Mouse (Mus musculus) cortical plate, adult 2 months (tissue): ENCODE measurements around the gene Ift22.

Experiments
- CTCF ChIP-seq: fragments of 200-500 bp; IDR thresholded peaks from 2 replicates; pipeline ENCODE4 v1.5.1; 2011; ENCODE audit warnings: mild to moderate bottlenecking, control low read depth, low read length; ENCODE audit not compliant: insufficient read depth; ENCODE audit errors: extremely low read depth
- POLR2A ChIP-seq: fragments of 200-500 bp; IDR thresholded peaks from 2 replicates; pipeline ENCODE4 v1.6.1; 2011; ENCODE audit warnings: mild to moderate bottlenecking, low read length, control low read depth; ENCODE audit not compliant: insufficient read depth; ENCODE audit errors: extremely low read depth

DNA sequence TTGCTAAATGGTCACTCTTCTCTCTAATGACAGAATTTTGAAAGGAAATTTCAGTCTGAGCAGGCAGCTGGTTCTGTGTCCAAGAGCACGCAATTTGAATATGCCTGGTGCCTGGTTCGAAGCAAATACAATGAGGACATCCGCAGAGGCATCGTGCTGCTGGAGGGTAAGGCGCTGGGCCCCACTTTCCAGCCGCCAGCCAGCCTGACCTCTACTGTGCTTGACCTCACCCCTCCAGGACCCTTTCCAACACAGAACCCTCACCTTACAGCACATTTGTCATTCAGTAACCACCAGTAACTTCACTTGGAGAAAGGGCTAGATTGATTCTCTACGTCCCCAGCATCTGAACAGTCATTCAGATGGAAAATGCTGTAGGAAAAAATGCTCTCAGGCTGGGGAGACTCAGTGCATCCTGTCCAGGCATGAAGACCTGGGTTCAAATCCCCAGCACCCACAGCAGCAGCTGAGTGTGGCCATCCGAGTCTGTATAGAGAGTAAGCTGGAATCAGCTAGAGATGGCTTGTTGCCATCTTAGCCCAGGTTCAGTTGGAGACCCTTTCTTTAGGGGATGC is 55.1 kb downstream of the Ift22 start:
- TF ChIP-seq CTCF (no peak), POLR2A (no peak)
